Mouse (Mus musculus) limb, embryonic 12.5 days (tissue): ENCODE data around the gene Gm10277. TPM values are rescaled to one million over a fixed set of nuclear protein-coding genes. Genes with fewer than 3 reads are reported as not detected.

Experiments
- ATAC-seq: fragments of 200-750 bp; cut with Nextera tagmentation; 2 replicates; pipeline ENCODE4 v1.8.0; 2017; ENCODE audit warnings: low read depth, moderate TSS enrichment; ENCODE audit not compliant: insufficient number of reproducible peaks, insufficient read depth, low FRiP score, low TSS enrichment
- H3K27ac ChIP-seq: fragments of 300-500 bp; sonication (generic); 2 replicates; pipeline ENCODE4 v1.5.1; 2016; ENCODE audit warnings: mild to moderate bottlenecking, moderate library complexity
- H3K27me3 ChIP-seq: fragments of 300-500 bp; sonication (generic); 2 replicates; pipeline ENCODE4 v1.6.1; 2016; ENCODE audit warnings: mild to moderate bottlenecking, moderate library complexity
- H3K36me3 ChIP-seq: fragments of 300-500 bp; sonication (generic); 2 replicates; pipeline ENCODE4 v1.6.1; 2016; ENCODE audit warnings: mild to moderate bottlenecking, moderate library complexity
- H3K4me1 ChIP-seq: fragments of 300-500 bp; sonication (generic); replicated peaks from 2 replicates; pipeline ENCODE4 v1.6.1; 2016
- H3K4me2 ChIP-seq: fragments of 300-500 bp; sonication (generic); 2 replicates; pipeline ENCODE4 v1.6.1; 2016; ENCODE audit warnings: mild to moderate bottlenecking, moderate library complexity
- H3K4me3 ChIP-seq: fragments of 300-500 bp; sonication (generic); replicated peaks from 2 replicates; pipeline ENCODE4 v1.5.1; 2016; ENCODE audit warnings: mild to moderate bottlenecking
- H3K9ac ChIP-seq: fragments of 300-500 bp; sonication (generic); replicated peaks from 2 replicates; pipeline ENCODE4 v1.6.1; 2016; ENCODE audit warnings: mild to moderate bottlenecking, moderate library complexity
- H3K9me3 ChIP-seq: fragments of 300-500 bp; sonication (generic); 2 replicates; pipeline ENCODE4 v1.6.1; 2016; ENCODE audit warnings: mild to moderate bottlenecking, moderate library complexity
- WGBS: fragments of 180-500 bp; shearing (Covaris S2); methylation state at CpG from one replicate; pipeline ENCODE4 v1.1.7; 2016; 5-methylcytosine and 5-hydroxymethylcytosine counted together
- polyA plus RNA-seq: library from polyadenylated mRNA; unstranded; fragments of >200 nt; fragmentation: Nextera tagmentation; extraction: Ambion mirVana; gene quantifications from 2 replicates; pipeline ENCODE4 v1.2.1, GENCODE M21; 2016

Gene Gm10277
- polyA plus RNA-seq, 1 experiment from 2014 or later: 2.6 TPM

DNA sequence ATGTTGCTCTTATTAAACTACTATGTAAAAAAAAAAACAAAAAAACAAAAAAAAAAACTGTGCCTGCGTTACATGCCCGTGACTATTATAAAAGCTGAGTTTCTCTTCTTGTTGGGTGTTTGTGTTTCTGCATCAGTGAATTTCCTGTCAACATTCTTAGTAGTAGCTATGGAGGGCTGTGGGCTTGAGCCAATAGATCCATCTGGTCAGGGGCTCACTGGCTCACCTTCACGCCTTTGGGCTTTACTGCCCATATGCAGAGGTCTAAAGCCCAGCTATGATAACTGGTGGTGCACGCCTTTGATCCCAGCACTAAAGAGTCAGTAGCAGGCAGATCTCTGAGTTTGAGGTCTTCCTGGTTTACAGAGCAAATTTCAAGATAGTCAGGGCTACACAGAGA lies 18.1 kb downstream of the Gm10277 start:
- ATAC-seq: no peak
- Histone ChIP-seq H3K4me3 (no peak overlapping the region), H3K9me3 (no peaks in the 10 kb centered on the region), H3K36me3 (no peaks in the 10 kb centered on the region), H3K4me1 (peaks cover 34% of the 10 kb centered on the region), H3K4me2 (no peak overlapping the region), H3K27ac (no peak overlapping the region), H3K9ac (no peak overlapping the region), H3K27me3 (no peaks in the 10 kb centered on the region)
- WGBS: 79% methylated on average over 4 of the region's 4 CpGs

DNA sequence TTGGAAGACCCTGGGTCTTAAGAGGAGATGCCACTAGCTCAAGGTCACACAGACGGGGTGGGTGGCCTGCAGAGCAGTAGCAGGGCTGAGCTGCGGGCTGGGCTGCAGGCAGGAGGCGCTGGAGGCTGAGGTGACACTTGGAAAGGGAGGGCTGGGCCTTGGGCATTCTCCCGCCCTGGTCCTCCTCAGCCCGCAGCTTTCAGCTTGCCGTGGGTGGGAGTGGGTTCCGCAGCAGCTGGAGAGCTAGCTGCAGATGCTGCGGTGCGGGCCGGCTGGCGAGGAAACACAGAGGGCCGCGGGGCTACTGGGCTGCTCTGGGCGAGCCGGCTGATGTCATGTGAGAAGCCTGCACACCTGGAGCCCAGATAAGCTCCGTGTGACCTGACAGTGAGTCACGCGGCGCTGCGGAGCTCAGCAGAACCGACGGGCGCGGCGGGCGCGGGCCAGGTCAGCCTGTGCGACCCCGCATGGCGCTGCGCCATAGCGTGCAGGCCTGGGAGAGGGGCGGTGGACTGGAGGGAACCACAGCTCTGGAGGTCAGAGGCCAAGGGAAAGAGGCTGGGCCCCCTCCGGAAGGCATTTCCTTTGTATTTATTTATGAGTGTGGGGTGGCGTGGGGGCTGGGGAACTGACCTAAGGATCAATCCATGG lies 21.1 kb downstream of the Gm10277 start:
- Histone ChIP-seq H3K9ac (peak overlapping the region; percentile 57), H3K27ac (peak overlapping the region; percentile 69), H3K27me3 (peaks cover 4% of the 10 kb centered on the region; the same call in 1 of the 2 replicates), H3K9me3 (no peaks in the 10 kb centered on the region), H3K36me3 (no peaks in the 10 kb centered on the region), H3K4me1 (peaks cover 40% of the 10 kb centered on the region), H3K4me3 (peak overlapping the region; percentile 40), H3K4me2 (peak overlapping the region; percentile 77)
- 2% methylated on average over 35 of the region's 35 CpGs for WGBS
- peak; percentile 30; the same call in 1 of the 2 replicates for ATAC-seq

DNA sequence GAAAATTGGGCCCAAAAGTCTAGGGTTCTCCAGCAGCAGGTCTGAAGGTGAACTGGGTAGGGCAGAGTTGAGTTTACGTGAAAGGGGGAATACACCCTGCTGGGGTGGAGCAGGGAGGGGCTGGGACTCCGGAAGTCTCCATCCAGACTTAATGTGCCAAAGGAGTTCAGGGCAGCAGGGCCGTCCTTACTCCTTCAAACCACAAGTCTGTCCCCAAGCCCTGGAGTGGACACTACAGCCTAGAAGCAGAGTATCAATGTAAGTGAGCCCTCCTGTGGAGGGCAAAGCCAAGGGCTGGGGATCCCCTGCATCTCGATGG lies 22.1 kb downstream of the Gm10277 start:
- Histone ChIP-seq H3K36me3 (no peaks in the 10 kb centered on the region), H3K4me1 (peaks cover 40% of the 10 kb centered on the region), H3K27me3 (peaks cover 4% of the 10 kb centered on the region; the same call in 1 of the 2 replicates), H3K9ac (no peak overlapping the region), H3K27ac (no peak overlapping the region), H3K9me3 (no peaks in the 10 kb centered on the region), H3K4me3 (0 out of 2 replicates have a peak overlapping the region, but pooled peaks have one; percentile 2), H3K4me2 (peak overlapping the region; percentile 23)
- 37% methylated on average over 4 of the region's 4 CpGs for WGBS
- ATAC-seq: no peak

DNA sequence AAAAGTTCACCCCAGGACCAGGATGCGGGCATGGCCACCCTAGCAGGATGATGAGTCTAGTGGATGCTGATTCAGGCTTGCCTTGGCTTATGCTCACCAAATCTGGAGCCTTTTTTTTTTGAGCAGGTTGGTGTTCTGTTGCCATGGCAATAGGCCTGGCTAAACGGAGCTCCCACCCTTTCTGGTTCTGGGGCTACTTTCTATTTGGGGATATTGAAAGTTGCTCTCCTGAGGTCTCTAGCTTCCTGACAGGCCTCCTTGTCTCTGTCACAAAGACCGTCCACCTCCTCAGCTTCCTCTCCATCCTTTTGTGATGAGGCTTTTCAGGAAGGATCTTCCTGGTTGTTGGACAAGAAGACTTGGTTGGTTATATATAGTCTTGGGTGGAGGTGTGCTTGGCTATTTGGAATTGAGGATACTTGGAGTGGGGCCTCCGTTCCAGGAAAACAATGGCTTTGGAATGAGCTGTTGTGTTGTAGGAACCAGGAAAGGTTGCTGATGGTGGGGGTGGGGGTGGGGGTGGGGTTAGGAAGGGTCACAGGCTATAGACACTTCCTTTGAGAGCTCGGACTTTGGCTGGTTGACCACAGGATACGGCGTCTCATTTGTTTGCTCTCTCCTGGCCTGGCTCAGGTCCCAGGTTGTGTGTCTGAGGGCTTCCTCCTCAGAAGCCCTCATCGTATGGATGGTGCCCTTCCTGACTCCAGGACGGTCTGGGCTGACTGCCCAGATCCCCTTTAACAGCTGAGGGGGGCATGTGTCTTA lies 22.7 kb downstream of the Gm10277 start:
- H3K9me3 ChIP-seq: no peaks in the 10 kb centered on the region
- peak overlapping the region; percentile 92 for H3K4me3 ChIP-seq
- H3K27ac ChIP-seq: no peak overlapping the region

DNA sequence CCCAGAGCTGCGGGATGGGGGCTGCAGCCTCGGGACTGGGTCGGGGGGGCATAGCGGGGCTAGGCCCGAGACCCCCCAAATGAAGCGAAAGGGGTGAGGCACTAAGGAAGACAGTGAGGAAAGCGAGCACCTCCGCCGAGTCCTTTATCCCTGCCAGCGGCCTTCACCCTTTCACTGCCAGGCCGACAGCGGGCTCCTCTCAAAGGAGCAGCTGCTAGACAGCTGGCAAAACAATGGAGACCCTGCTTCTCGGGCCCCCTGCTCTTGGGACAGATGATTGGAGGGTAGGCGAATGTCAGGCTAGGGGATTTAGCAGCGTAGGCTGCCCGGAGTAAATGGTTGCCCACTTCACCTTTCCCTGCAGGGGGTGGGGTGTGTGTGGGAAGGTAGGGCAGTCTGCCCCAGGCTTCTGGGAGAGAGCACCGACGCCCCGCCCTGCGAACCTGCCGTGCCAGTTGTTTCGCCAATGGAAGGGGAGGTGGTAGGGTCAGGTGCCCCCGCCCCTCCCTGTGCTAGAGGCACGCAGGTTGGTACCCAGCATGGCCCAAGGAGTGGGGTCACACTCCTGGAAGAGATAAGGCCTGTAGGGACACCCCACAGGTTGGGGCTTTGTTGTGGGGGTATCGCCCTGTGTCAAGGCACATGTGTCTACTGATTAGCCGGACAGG lies 23.7 kb downstream of the Gm10277 start:
- H3K9me3 ChIP-seq: no peaks in the 10 kb centered on the region
- H3K4me3 ChIP-seq: peak overlapping the region; percentile 92
- no peaks in the 10 kb centered on the region for H3K36me3 ChIP-seq
- H3K9ac ChIP-seq: peak overlapping the region; percentile 96
- WGBS: 7% methylated on average over 26 of the region's 26 CpGs
- H3K27ac ChIP-seq: peak overlapping the region; percentile 89
- peaks cover 40% of the 10 kb centered on the region for H3K4me1 ChIP-seq
- peak overlapping the region; percentile 90 for H3K4me2 ChIP-seq
- H3K27me3 ChIP-seq: peaks cover 4% of the 10 kb centered on the region; the same call in 1 of the 2 replicates
- ATAC-seq: peak; percentile 59

More for the DNA sequence above, 22.7 kb downstream of the Gm10277 start:
- Histone ChIP-seq H3K36me3 (no peaks in the 10 kb centered on the region), H3K27me3 (peaks cover 4% of the 10 kb centered on the region; the same call in 1 of the 2 replicates), H3K4me2 (peak overlapping the region; percentile 90), H3K9ac (no peak overlapping the region), H3K4me1 (peaks cover 40% of the 10 kb centered on the region)
- no peak for ATAC-seq
- 71% methylated on average over 9 of the region's 9 CpGs for WGBS

DNA sequence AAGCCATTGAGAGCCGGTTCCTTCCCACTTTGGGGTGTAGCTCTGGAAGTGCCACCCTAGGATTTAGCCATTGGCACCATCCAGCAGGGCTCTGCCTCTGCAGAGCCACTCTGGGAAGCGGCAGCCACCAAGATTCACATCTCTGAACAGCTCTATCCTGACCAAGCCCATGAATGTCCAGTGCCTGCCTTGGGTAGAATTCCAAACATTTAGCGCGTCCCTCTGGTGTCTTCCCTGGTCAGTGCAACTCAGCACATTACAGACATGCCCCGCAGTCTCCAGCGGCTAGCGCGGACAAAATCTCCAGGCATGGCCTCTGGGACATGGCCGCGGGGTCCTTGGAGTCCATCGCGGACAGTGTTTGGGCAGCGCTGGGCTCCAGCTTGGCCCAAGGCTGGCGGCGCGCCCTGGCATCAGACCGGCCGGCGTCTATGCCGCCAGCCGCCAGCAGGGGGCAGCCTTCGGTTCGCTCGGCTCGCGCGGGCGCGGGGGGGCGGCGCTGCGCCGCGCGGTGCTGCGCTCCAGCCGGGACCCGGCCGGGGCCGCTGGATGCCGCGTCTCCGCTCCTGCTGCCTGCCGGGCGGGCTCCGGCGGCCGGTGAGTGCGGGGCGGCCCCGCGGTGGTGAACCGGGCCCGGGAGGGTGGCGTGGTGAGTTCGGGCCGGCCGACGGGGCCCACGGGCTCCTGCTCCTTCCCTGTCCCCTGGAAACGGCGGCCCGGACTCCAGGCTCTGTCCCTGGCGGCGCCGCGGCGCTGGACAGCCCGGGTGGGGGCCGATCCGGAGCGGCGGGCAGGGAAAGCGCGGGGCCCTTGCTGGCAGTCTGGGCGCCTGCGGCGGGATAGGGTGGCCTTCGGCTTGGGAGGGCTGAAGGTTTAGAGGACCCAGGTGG lies 24.5 kb downstream of the Gm10277 start, which contains the start of gene Myo18a:
Myo18a (plus strand) TSS at position 464 of the 890 bp plus-strand sequence.
- Histone ChIP-seq H3K36me3 (no peaks in the 10 kb centered on the region), H3K9me3 (no peaks in the 10 kb centered on the region), H3K9ac (peak within 1 kb of the TSS; percentile 96), H3K27ac (peak within 1 kb of the TSS; percentile 89), H3K4me1 (peaks cover 40% of the 10 kb centered on the region), H3K27me3 (peaks cover 4% of the 10 kb centered on the region; the same call in 1 of the 2 replicates), H3K4me2 (peak within 1 kb of the TSS; percentile 90), H3K4me3 (peak within 1 kb of the TSS; percentile 92)
- 2% methylated on average over 74 of the region's 79 CpGs for WGBS
- peak; percentile 67 for ATAC-seq

DNA sequence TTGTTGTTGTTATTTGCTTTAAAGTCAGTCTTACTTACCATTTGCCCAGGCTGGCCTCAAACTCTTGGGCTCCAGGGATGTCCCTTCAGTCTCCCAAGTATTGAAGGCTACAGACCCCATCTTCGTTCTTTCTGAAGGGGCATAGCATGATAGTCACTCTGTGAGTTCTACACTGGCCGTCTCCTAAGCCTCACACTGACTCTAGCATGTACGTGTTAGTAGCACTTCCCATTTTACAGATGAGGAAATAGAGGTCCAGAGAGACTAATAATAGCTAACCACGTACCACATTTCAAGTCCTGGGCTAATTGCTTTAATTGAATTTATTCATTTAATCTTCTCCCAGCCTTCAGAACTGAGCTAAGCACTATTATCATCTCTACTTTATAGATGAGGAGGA lies 27.5 kb downstream of the Gm10277 start:
- Histone ChIP-seq H3K27ac (no peak overlapping the region), H3K4me3 (no peak overlapping the region), H3K4me2 (no peak overlapping the region), H3K36me3 (no peaks in the 10 kb centered on the region), H3K9me3 (no peaks in the 10 kb centered on the region), H3K4me1 (peaks cover 18% of the 10 kb centered on the region), H3K9ac (no peak overlapping the region), H3K27me3 (peaks cover 4% of the 10 kb centered on the region; the same call in 1 of the 2 replicates)
- WGBS: 86% methylated on average over 4 of the region's 4 CpGs
- ATAC-seq: no peak

DNA sequence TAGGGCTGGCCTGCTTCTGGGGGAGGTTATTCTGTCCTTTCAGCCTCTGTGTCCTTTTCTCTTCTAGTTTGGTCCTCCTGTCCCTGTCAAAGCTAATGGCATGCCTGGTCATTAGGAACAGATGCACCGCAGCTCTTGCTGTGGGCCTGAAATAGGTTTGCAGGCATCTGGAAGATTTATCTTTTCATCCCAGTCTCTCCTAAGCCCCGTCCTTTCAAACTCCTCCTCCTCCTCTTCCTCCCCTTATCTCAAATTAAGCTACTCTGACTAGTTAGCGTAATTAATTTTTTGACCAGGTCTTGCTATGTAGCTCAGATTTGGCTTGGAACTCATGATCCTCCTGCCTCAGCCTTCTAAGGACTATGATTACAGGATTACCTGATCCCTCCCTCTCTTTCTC lies 34.1 kb downstream of the Gm10277 start:
- Histone ChIP-seq H3K4me3 (no peak overlapping the region), H3K27ac (no peak overlapping the region), H3K4me2 (no peak overlapping the region), H3K9me3 (no peaks in the 10 kb centered on the region), H3K36me3 (no peaks in the 10 kb centered on the region), H3K9ac (no peak overlapping the region), H3K4me1 (no peaks in the 10 kb centered on the region), H3K27me3 (peaks cover 3% of the 10 kb centered on the region; the same call in 1 of the 2 replicates)
- 59% methylated on average over 3 of the region's 3 CpGs for WGBS
- no peak for ATAC-seq

DNA sequence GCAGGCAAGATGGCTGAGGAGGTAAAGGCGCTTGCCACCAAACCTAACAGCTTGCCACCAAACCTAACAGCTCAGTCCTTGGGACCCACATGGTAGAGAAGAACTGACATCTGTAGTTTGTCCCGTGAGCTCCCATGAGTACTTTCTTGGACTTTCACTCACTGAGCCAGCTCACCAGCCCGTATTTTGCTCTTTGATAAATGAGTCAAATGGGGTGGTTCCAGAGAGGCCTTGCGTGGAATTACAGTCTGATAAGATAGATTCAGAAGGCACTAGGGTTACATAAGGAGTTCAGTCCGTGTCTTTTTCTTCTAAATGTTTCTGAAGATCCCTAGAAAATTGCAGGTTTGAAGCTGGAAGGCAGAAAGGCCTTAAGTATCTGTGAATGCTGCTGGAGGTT lies 35.0 kb downstream of the Gm10277 start:
- Histone ChIP-seq H3K4me2 (no peak overlapping the region), H3K9ac (no peak overlapping the region), H3K9me3 (no peaks in the 10 kb centered on the region), H3K27ac (no peak overlapping the region), H3K27me3 (peaks cover 3% of the 10 kb centered on the region; the same call in 1 of the 2 replicates), H3K4me3 (no peak overlapping the region), H3K36me3 (no peaks in the 10 kb centered on the region), H3K4me1 (no peaks in the 10 kb centered on the region)
- no peak for ATAC-seq
- 78% methylated on average over 5 of the region's 5 CpGs for WGBS

DNA sequence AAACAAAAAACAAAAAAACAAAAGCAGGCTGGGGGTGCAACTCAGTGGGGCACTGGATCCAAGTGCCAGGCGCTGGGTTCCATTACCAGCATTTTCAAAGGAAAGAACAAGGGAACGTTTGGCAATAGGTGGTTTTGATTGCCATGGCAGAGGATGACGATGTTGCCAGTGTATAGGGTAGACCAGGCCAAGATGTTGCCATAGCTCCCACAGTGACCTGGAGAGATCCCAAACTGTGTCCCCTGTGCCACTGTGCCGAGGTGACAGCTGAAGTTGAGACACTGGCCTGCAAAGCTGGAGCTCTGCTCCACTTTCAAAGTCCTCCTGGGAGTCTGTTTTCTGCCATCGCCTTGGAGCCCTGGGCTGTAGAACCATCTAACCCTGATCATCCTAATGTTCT lies 38.6 kb downstream of the Gm10277 start:
- Histone ChIP-seq H3K4me2 (no peak overlapping the region), H3K4me1 (no peaks in the 10 kb centered on the region), H3K36me3 (no peaks in the 10 kb centered on the region), H3K27me3 (peaks cover 3% of the 10 kb centered on the region; the same call in 1 of the 2 replicates), H3K27ac (no peak overlapping the region), H3K9ac (no peak overlapping the region), H3K9me3 (no peaks in the 10 kb centered on the region), H3K4me3 (no peak overlapping the region)
- no peak for ATAC-seq
- 84% methylated on average over 5 of the region's 5 CpGs for WGBS
